Mouse (Mus musculus): Measurements from ENCODE around the gene Pacrg. TPM values are rescaled to one million over a fixed set of nuclear protein-coding genes. Genes with fewer than 3 reads are reported as not detected.

Gene Pacrg
- total RNA-seq, 2 experiments from 2014 or later, result not detected

GRCm38 (mm10) chr17:10365501-10366482 is 474.3 kb downstream of the Pacrg start:
- no peak for ATAC-seq (replicated peaks; ENCODE audit: low FRiP score, poor library complexity, severe bottlenecking)

- ATAC-seq (replicated peaks; ENCODE audit: low FRiP score, poor library complexity, severe bottlenecking), result no peak
Measured at GRCm38 (mm10) chr17:10363151-10363550, 477.0 kb downstream of the Pacrg start.

DNA sequence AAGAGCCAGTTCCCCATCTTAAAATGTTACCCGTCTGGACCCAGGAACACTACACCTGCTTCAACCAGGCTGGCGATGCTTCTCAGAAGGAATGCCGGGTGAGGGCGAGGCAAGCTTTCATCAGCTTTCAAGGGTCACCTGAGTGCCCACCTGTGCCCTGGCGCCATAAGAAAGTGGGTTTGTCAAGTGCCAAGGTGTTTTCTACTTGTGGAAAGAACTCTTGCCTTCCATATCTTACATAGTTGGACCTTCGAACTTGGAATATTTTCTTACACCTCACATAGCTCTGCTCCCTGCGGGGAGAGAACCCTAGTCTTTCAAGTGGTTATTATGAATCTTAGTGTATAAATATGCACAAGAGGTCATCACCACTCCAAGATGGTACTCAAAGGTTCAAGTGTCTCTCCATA is 478.2 kb downstream of the Pacrg start:
- ATAC-seq (replicated peaks; ENCODE audit: low FRiP score, poor library complexity, severe bottlenecking), result no peak

DNA sequence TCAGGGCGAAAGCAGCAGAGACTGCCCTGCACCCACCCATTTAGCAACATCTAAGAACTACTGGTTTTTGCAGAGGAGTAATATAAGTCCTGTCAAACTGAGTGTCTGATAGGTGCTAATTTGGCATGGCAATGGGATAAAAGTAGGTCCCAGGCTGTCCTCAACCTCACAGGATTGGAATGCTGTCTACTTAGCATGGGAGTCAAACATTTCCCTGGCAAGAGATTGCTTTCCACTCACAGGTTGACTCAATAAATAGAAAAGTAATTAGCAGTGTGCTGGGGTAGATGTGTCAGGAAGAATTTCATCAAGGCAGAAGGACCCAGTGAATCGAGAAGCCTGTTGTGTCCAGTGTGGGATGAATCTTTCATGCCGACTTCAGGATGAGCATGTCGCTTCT is 479.4 kb downstream of the Pacrg start:
- ATAC-seq (replicated peaks; ENCODE audit: low FRiP score, poor library complexity, severe bottlenecking), result no peak

DNA sequence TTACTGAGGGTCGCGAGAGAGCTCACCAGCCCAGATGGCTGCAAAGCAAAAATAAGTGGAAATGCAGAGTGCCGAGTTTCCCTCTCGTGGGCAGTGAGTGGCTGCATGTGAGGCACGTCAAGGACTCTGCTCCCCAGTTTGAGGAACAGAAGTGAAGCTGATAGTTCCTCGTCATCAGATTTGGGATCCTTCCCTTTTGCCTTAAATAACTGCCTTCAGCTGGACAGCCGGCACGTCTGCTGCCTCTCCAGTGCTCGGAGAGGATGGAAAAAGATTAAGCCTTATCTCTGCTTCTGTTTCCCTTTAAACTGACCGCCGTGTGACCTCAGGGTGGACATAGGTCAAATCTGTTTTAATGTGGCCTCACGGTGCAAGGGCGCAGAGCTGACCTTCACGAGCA is 480.6 kb downstream of the Pacrg start:
- ATAC-seq (replicated peaks; ENCODE audit: low FRiP score, poor library complexity, severe bottlenecking), result no peak

DNA sequence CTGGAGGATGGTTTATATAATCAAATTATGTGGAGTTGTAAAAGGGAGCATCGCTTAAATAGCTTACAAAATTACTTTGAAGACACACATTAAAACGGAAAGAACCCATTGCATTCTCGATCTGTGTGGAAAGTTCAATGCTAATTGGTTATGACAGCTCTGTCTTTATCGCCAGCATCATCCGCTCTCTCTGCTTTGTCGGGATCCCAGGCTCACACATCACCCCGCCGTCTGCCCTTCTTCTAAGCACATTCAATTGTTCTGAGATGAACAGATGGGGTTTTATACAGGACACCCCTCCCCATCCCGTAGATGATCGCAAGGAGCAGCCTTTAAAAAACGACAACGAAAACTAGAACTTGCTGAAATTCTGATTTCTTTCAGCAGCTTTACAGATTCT is 482.8 kb downstream of the Pacrg start:
- no peak for ATAC-seq (replicated peaks; ENCODE audit: low FRiP score, poor library complexity, severe bottlenecking)

- no peak for ATAC-seq (replicated peaks; ENCODE audit: low FRiP score, poor library complexity, severe bottlenecking)
Measured at GRCm38 (mm10) chr17:10356294-10356693, 483.8 kb downstream of the Pacrg start.

GRCm38 (mm10) chr17:10355746-10356145 is 484.4 kb downstream of the Pacrg start:
- ATAC-seq (replicated peaks; ENCODE audit: low FRiP score, poor library complexity, severe bottlenecking), result no peak

Other genes starting within 250 kb of the Pacrg start
- gene Prkn, start 73 bp upstream of the Pacrg start, total RNA-seq (2015; ENCODE audit: low replicate concordance), result 0.42 and 1.9 TPM in 2 replicates
- 0.85 and 1.1 TPM in 2 replicates for gene Prkn, start 73 bp upstream of the Pacrg start, total RNA-seq (2017; ENCODE audit: low replicate concordance)

Measured in erythroblast, adult 5-6 weeks (primary cell).